Mouse (Mus musculus): ENCODE measurements at regions not wholly inside any gene's neighbourhood (a gene's known extent, or its start where the extent isn't known, plus 50 kb on each side); places are given as distances from the start of the nearest gene placed in this dataset.

- no peak for DNase-seq (ENCODE audit: low read depth, low spot score)
- H3K27me3 ChIP-seq (ENCODE audit: control insufficient read depth in 1 of 2, insufficient read depth in 2 of 2, low read length in 2 of 2) = no peaks in the 10 kb centered on the region
- no peaks in the 10 kb centered on the region for H3K79me2 ChIP-seq (ENCODE audit: control insufficient read depth, insufficient read depth, low read length, poor library complexity)
- H3K4me3 ChIP-seq (ENCODE audit: control insufficient read depth in 1 of 2, insufficient read depth in 1 of 2, low read depth in 2 of 2, low read length in 2 of 2) = no peak overlapping the region
- H3K9ac ChIP-seq (ENCODE audit: control insufficient read depth, low read depth, low read length, poor library complexity, severe bottlenecking) = no peak overlapping the region
- no peaks in the 10 kb centered on the region for H3K36me3 ChIP-seq (ENCODE audit: control insufficient read depth in 1 of 2, insufficient read depth in 2 of 2, low read length in 2 of 2)
- no peaks in the 10 kb centered on the region for H3K9me3 ChIP-seq (replicated peaks; ENCODE audit: insufficient read depth, low read length)
- H3K27ac ChIP-seq (ENCODE audit: control insufficient read depth, low read depth, low read length) = no peak overlapping the region
- no peak for TF ChIP-seq CTCF (IDR thresholded peaks at IDR 0.05 in 2 of 3, conservative IDR thresholded peaks at IDR 0.05 in 1 of 3; ENCODE audit: control insufficient read depth in 1 of 3, insufficient read depth in 1 of 3, low read depth in 2 of 3, low read length in 3 of 3, poor library complexity in 1 of 3, severe bottlenecking in 1 of 3)
- no peak for TF ChIP-seq EP300 (IDR thresholded peaks at IDR 0.05; ENCODE audit: low read depth in 1 of 2, low read length in 2 of 2)
- no peak for TF ChIP-seq ZNF384 (IDR thresholded peaks at IDR 0.05; ENCODE audit: low read depth, low read length)
- TF ChIP-seq KAT2A (conservative IDR thresholded peaks at IDR 0.05; ENCODE audit: low read depth, low read length) = no peak
- TF ChIP-seq USF1 (IDR thresholded peaks at IDR 0.05; ENCODE audit: low read depth, low read length) = no peak
- no peak for TF ChIP-seq POLR2A (IDR thresholded peaks at IDR 0.05; ENCODE audit: control insufficient read depth in 1 of 2, insufficient read depth in 1 of 2, low read depth in 1 of 2, low read length in 2 of 2, poor library complexity in 1 of 2)
- TF ChIP-seq SIN3A (IDR thresholded peaks at IDR 0.05; ENCODE audit: low read length) = no peak
- no peak for TF ChIP-seq MYB (IDR thresholded peaks at IDR 0.05; ENCODE audit: low read depth, low read length)
- TF ChIP-seq ZKSCAN1 (IDR thresholded peaks at IDR 0.05; ENCODE audit: low read depth, low read length) = no peak
- no peak for TF ChIP-seq MEF2A (IDR thresholded peaks at IDR 0.05; ENCODE audit: extremely low read depth, insufficient replicate concordance, low read depth, low read length, poor library complexity, severe bottlenecking)
- no peak for TF ChIP-seq E2F4 (IDR thresholded peaks at IDR 0.05; ENCODE audit: borderline replicate concordance, low read depth, low read length)
- TF ChIP-seq ETS1 (IDR thresholded peaks at IDR 0.05; ENCODE audit: low read depth, low read length) = no peak
- no peak for TF ChIP-seq ELF1 (IDR thresholded peaks at IDR 0.05; ENCODE audit: low read depth, low read length)
- no peak for TF ChIP-seq CHD1 (IDR thresholded peaks at IDR 0.05; ENCODE audit: low read depth, low read length)
- TF ChIP-seq RAD21 (IDR thresholded peaks at IDR 0.05; ENCODE audit: low read depth, low read length) = no peak
- no peak for TF ChIP-seq RCOR1 (IDR thresholded peaks at IDR 0.05; ENCODE audit: low read depth, low read length)
- TF ChIP-seq SMC3 (IDR thresholded peaks at IDR 0.05; ENCODE audit: low read depth, low read length) = no peak
- no peak for TF ChIP-seq TAL1 (IDR thresholded peaks at IDR 0.05; ENCODE audit: low read length)
- H3K4me1 ChIP-seq (ENCODE audit: control insufficient read depth in 1 of 2, insufficient read depth in 2 of 2, low read length in 2 of 2) = no peaks in the 10 kb centered on the region
Observed at GRCm38 (mm10) chr14:89844888-89845287, 1373.7 kb upstream of the Pcdh20 start.

- H3K4me3 ChIP-seq (ENCODE audit: control insufficient read depth in 1 of 2, insufficient read depth in 1 of 2, low read depth in 2 of 2, low read length in 2 of 2) = peak overlapping the region in 1 of 2 experiments; percentile 91; a peak in 2 of 4 replicates
- no peaks in the 10 kb centered on the region for H3K4me1 ChIP-seq (ENCODE audit: control insufficient read depth in 1 of 2, insufficient read depth in 2 of 2, low read length in 2 of 2)
- no peaks in the 10 kb centered on the region for H3K9me3 ChIP-seq (replicated peaks; ENCODE audit: insufficient read depth, low read length)
- H3K9ac ChIP-seq (ENCODE audit: control insufficient read depth, low read depth, low read length, poor library complexity, severe bottlenecking) = peak overlapping the region; percentile 55
- H3K79me2 ChIP-seq (ENCODE audit: control insufficient read depth, insufficient read depth, low read length, poor library complexity) = no peaks in the 10 kb centered on the region
- DNase-seq (ENCODE audit: low read depth, low spot score) = peak; percentile 61
- H3K27ac ChIP-seq (ENCODE audit: control insufficient read depth, low read depth, low read length) = no peak overlapping the region
- no peaks in the 10 kb centered on the region for H3K27me3 ChIP-seq (ENCODE audit: control insufficient read depth in 1 of 2, insufficient read depth in 2 of 2, low read length in 2 of 2)
- TF ChIP-seq HCFC1 (IDR thresholded peaks at IDR 0.05; ENCODE audit: low read depth, low read length) = 0 out of 2 replicates have a peak, but pooled peaks have one; percentile 23
- no peak for TF ChIP-seq MEF2A (IDR thresholded peaks at IDR 0.05; ENCODE audit: extremely low read depth, insufficient replicate concordance, low read depth, low read length, poor library complexity, severe bottlenecking)
- TF ChIP-seq SIN3A (IDR thresholded peaks at IDR 0.05; ENCODE audit: low read length) = 0 out of 2 replicates have a peak, but pooled peaks have one; percentile 34
- TF ChIP-seq ETS1 (IDR thresholded peaks at IDR 0.05; ENCODE audit: low read depth, low read length) = no peak; the same call in none of the 2 replicates
- TF ChIP-seq MAX (IDR thresholded peaks at IDR 0.05; ENCODE audit: low read length) = no peak
- TF ChIP-seq ELF1 (IDR thresholded peaks at IDR 0.05; ENCODE audit: low read depth, low read length) = peak; percentile 64; the same call in 1 of the 2 replicates
- no peak for TF ChIP-seq GATA1 (IDR thresholded peaks at IDR 0.05; ENCODE audit: low read depth, low read length)
- TF ChIP-seq TBP (IDR thresholded peaks at IDR 0.05; ENCODE audit: low read depth, low read length) = no peak
- no peaks in the 10 kb centered on the region for H3K36me3 ChIP-seq (ENCODE audit: control insufficient read depth in 1 of 2, insufficient read depth in 2 of 2, low read length in 2 of 2)
Observed at GRCm38 (mm10) chr14:89826731-89827130, 1355.5 kb upstream of the Pcdh20 start.

Measured in MEL (cell line).